Comparison of ENCODE assay signal across 23 mouse cellular contexts in genomic region chr1:35915526-35915925, GRCm38 (mm10).
DNase-seq lines count a peak whose midpoint lies in the region; ATAC-seq and TF ChIP-seq lines count a peak whose summit lies in the region.
"Had no signal": no experiment of that assay in that cellular context is flagged by ENCODE, and none has a peak within 500 bp of the region (broad histone marks: within the 10 kb centered on the region; RNA-seq: fewer than 3 reads in every experiment).

No protein-coding gene starts in this region.

- no peaks in the 10 kb centered on the region for H3K4me1 ChIP-seq in embryonic facial prominence, embryonic 14.5 days (ENCODE audit: control insufficient read depth, insufficient read depth, low read length)
- H3K4me1 ChIP-seq in embryonic facial prominence, embryonic 10.5 days: peaks cover 3% of the 10 kb centered on the region; the same call in 1 of the 2 replicates
- no peaks in the 10 kb centered on the region for H3K4me1 ChIP-seq in limb, embryonic 14.5 days (ENCODE audit: control insufficient read depth, insufficient read depth, low read length)
- H3K4me1 ChIP-seq in limb, embryonic 10.5 days: no peaks in the 10 kb centered on the region
- 0 out of 2 replicates have a peak, but pooled peaks cover 4% of the 10 kb centered on the region for H3K4me1 ChIP-seq in forebrain, embryonic 13.5 days

- intact Hi-C loops in gastrocnemius, postnatal 14 days (cut with DNase I; ENCODE audit: low total_unique reads): no loop called here

- no peak overlapping the region for H3K27ac ChIP-seq in embryonic facial prominence, embryonic 14.5 days (replicated peaks; ENCODE audit: low read depth, low read length)
- H3K27ac ChIP-seq in embryonic facial prominence, embryonic 10.5 days (replicated peaks): no peak overlapping the region
- H3K27ac ChIP-seq in limb, embryonic 14.5 days (replicated peaks; ENCODE audit: low read depth, low read length): no peak overlapping the region
- H3K27ac ChIP-seq in limb, embryonic 10.5 days: no peak overlapping the region
- no peak overlapping the region for H3K27ac ChIP-seq in forebrain, embryonic 13.5 days
- H3K27ac ChIP-seq: forebrain, embryonic 12.5 days; hindbrain, embryonic 12.5 days; hindbrain, embryonic 15.5 days had no signal

- no peaks in the 10 kb centered on the region for H3K27me3 ChIP-seq in embryonic facial prominence, embryonic 14.5 days (replicated peaks; ENCODE audit: control insufficient read depth, insufficient read depth, low read length)
- no peaks in the 10 kb centered on the region for H3K27me3 ChIP-seq in embryonic facial prominence, embryonic 10.5 days (replicated peaks; ENCODE audit: low read depth, poor library complexity, severe bottlenecking)
- no peaks in the 10 kb centered on the region for H3K27me3 ChIP-seq in limb, embryonic 14.5 days (ENCODE audit: control insufficient read depth, insufficient read depth, low read length)
- H3K27me3 ChIP-seq in limb, embryonic 10.5 days (ENCODE audit: low read depth, poor library complexity, severe bottlenecking): no peaks in the 10 kb centered on the region
- H3K27me3 ChIP-seq in forebrain, embryonic 13.5 days: no peaks in the 10 kb centered on the region
- H3K27me3 ChIP-seq: forebrain, embryonic 12.5 days; hindbrain, embryonic 12.5 days; hindbrain, embryonic 15.5 days had no signal

- TF ChIP-seq POLR2A in limb, embryonic 14.5 days (IDR thresholded peaks at IDR 0.05; ENCODE audit: borderline replicate concordance, extremely low read depth, insufficient read depth, insufficient read length): no peak

- no peaks in the 10 kb centered on the region for H3K9me3 ChIP-seq in embryonic facial prominence, embryonic 14.5 days (ENCODE audit: control insufficient read depth, low read length)
- H3K9me3 ChIP-seq in embryonic facial prominence, embryonic 10.5 days: no peaks in the 10 kb centered on the region
- H3K9me3 ChIP-seq in limb, embryonic 14.5 days (ENCODE audit: control insufficient read depth, low read length): no peaks in the 10 kb centered on the region
- no peaks in the 10 kb centered on the region for H3K9me3 ChIP-seq in limb, embryonic 10.5 days (replicated peaks)
- H3K9me3 ChIP-seq in forebrain, embryonic 13.5 days (replicated peaks): no peaks in the 10 kb centered on the region
- H3K9me3 ChIP-seq: forebrain, embryonic 12.5 days; hindbrain, embryonic 15.5 days had no signal

- H3K36me3 ChIP-seq in embryonic facial prominence, embryonic 14.5 days (ENCODE audit: control insufficient read depth, insufficient read depth, low read length): no peaks in the 10 kb centered on the region
- no peaks in the 10 kb centered on the region for H3K36me3 ChIP-seq in embryonic facial prominence, embryonic 10.5 days (replicated peaks)
- H3K36me3 ChIP-seq in limb, embryonic 14.5 days (ENCODE audit: control insufficient read depth, insufficient read depth, low read length): no peaks in the 10 kb centered on the region
- no peaks in the 10 kb centered on the region for H3K36me3 ChIP-seq in limb, embryonic 10.5 days
- no peaks in the 10 kb centered on the region for H3K36me3 ChIP-seq in forebrain, embryonic 13.5 days (ENCODE audit: poor library complexity, severe bottlenecking)
- H3K36me3 ChIP-seq: forebrain, embryonic 12.5 days; hindbrain, embryonic 12.5 days; hindbrain, embryonic 15.5 days had no signal

- WGBS in embryonic facial prominence, embryonic 14.5 days: 68% methylated on average over 6 of the region's 6 CpGs
- 90% methylated on average over 6 of the region's 6 CpGs for WGBS in embryonic facial prominence, embryonic 10.5 days
- 77% methylated on average over 6 of the region's 6 CpGs for WGBS in limb, embryonic 14.5 days
- 92% methylated on average over 6 of the region's 6 CpGs for WGBS in limb, embryonic 10.5 days
- 90% methylated on average over 6 of the region's 6 CpGs for WGBS in forebrain, embryonic 13.5 days

- H3K9ac ChIP-seq in embryonic facial prominence, embryonic 14.5 days (ENCODE audit: low read depth, low read length): no peak overlapping the region
- no peak overlapping the region for H3K9ac ChIP-seq in limb, embryonic 14.5 days (ENCODE audit: low read depth, low read length, severe bottlenecking)
- no peak overlapping the region for H3K9ac ChIP-seq in forebrain, embryonic 13.5 days
- H3K9ac ChIP-seq: forebrain, embryonic 12.5 days; hindbrain, embryonic 12.5 days; hindbrain, embryonic 15.5 days had no signal

- H3K4me2 ChIP-seq in embryonic facial prominence, embryonic 14.5 days (ENCODE audit: low read depth, low read length): no peak overlapping the region
- no peak overlapping the region for H3K4me2 ChIP-seq in limb, embryonic 14.5 days (replicated peaks; ENCODE audit: low read depth, low read length, severe bottlenecking)
- H3K4me2 ChIP-seq in forebrain, embryonic 13.5 days: no peak overlapping the region
- H3K4me2 ChIP-seq: forebrain, embryonic 12.5 days; heart, embryonic 11.5 days; hindbrain, embryonic 12.5 days; hindbrain, embryonic 15.5 days had no signal

- no peak overlapping the region for H3K4me3 ChIP-seq in embryonic facial prominence, embryonic 14.5 days (ENCODE audit: low read depth, low read length)
- no peak overlapping the region for H3K4me3 ChIP-seq in embryonic facial prominence, embryonic 10.5 days
- no peak overlapping the region for H3K4me3 ChIP-seq in limb, embryonic 14.5 days (replicated peaks; ENCODE audit: low read length)
- no peak overlapping the region for H3K4me3 ChIP-seq in limb, embryonic 10.5 days
- H3K4me3 ChIP-seq in forebrain, embryonic 13.5 days: no peak overlapping the region
- H3K4me3 ChIP-seq: erythroblast, embryonic 14.5 days; forebrain, embryonic 12.5 days; hindbrain, embryonic 12.5 days; hindbrain, embryonic 15.5 days had no signal

- no peak for ATAC-seq in embryonic facial prominence, embryonic 14.5 days (ENCODE audit: low read depth)
- ATAC-seq in limb, embryonic 14.5 days (ENCODE audit: low FRiP score, low read depth): no peak
- ATAC-seq in forebrain, embryonic 13.5 days: no peak
- ATAC-seq: CD4-positive, CD25-positive, alpha-beta regulatory T cell, adult 4 months; forebrain, embryonic 16.5 days; intestine, postnatal 0 days had no signal

- DNase-seq in embryonic facial prominence, embryonic 14.5 days (ENCODE audit: low spot score): peak; percentile 69
- no peak for DNase-seq in embryonic facial prominence, embryonic 10.5 days (ENCODE audit: low spot score)
- peak; percentile 30 for DNase-seq in gastrocnemius, postnatal 14 days
- no peak for DNase-seq in gastrocnemius, adult 18-20 months (ENCODE audit: low spot score)
- peak; percentile 33 for DNase-seq in limb, embryonic 14.5 days (ENCODE audit: low spot score)
- no peak for DNase-seq in limb, embryonic 10.5 days (ENCODE audit: low spot score)
- DNase-seq: adrenal gland, adult 8-10 months; adrenal gland, postnatal 25 days; cerebellum, adult 18-20 months; cerebellum, adult 9-11 months; cerebellum, postnatal 36 days; embryo, embryonic 11 days; gastrocnemius, postnatal 25 days; kidney, adult 2 months had no signal

Comparison
In these comparisons a context has a peak if more than half of its experiments do, and no peak if none do; other contexts are left out.
1. DNase-seq: peak in embryonic facial prominence, embryonic 14.5 days (single experiment), gastrocnemius, postnatal 14 days (single experiment) and limb, embryonic 14.5 days (single experiment); none in embryonic facial prominence, embryonic 10.5 days (single experiment), gastrocnemius, adult 18-20 months (single experiment) and limb, embryonic 10.5 days (single experiment).